Mouse (Mus musculus) CD4-positive, CD25-positive, alpha-beta regulatory T cell, adult 9 weeks (primary cell): ENCODE data around the gene Lrfn2. TPM values are rescaled to one million over a fixed set of nuclear protein-coding genes. Genes with fewer than 3 reads are reported as not detected.

Experiments used
- polyA plus RNA-seq: library from polyadenylated mRNA; unstranded; fragments of 100-300 nt; shearing (Covaris generic); gene quantifications from one replicate; pipeline ENCODE4 v1.2.1, GENCODE M21; 2017

Gene Lrfn2
- not detected for polyA plus RNA-seq

DNA sequence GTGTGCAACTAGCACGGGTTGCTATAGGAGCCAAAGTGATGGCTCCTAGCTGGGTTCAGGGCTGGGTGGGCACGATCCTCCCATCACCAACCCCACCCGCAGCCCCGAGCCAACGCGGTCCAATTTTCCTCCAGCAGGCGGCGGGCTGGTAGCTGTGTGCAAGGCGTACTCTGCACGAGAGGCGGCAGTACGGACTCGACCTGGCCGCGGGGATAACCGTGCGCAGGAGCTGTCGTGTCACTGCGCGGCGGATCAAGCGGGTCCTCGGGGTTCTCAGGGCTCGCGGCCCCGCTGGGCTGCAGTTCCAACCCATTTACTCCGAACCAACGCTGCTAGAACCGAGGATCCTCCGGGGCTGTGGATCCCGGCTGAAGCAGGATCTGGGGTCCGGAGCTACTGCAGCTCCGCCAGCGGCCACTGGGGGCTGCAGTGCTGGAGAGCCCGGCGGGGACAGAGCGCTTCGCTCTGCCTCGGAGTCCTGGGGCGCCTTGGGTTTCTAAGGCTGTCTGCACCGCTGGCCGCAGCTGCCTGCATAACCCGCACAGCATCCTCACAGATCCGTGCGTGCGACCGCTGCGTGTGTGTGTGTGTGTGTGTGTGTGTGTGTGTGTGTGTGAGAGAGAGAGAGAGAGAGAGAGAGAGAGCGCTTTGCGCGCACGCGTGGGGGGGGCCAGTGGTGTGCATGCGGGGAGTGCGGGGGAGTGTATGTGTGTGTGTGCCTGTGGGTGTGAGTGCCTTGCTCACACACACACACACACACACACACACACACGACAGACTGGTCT lies at the start of gene Lrfn2:
Gene Lrfn2 (plus strand): TSS at position 759 of the 785 bp plus-strand sequence.

